Mouse (Mus musculus): ENCODE data around the gene Kcnk13. TPM values are rescaled to one million over a fixed set of nuclear protein-coding genes. Genes with fewer than 3 reads are reported as not detected.

The Kcnk13 gene
- polyA plus RNA-seq, 1 experiment from 2014 or later: 0.41 TPM

- 81% methylated on average over 7 of the region's 7 CpGs for WGBS
- Histone ChIP-seq H3K36me3 (no peaks in the 10 kb centered on the region), H3K4me2 (no peak overlapping the region)
These were observed 36.1 kb downstream of the Kcnk13 start for GRCm38 (mm10) chr12:100000381-100000780.

GRCm38 (mm10) chr12:100001246-100001645 is 36.9 kb downstream of the Kcnk13 start:
- no peak for ATAC-seq (ENCODE audit: insufficient read depth, low FRiP score, low read depth)
- H3K4me2 ChIP-seq: no peak overlapping the region
- H3K27me3 ChIP-seq (replicated peaks): no peaks in the 10 kb centered on the region
- 82% methylated on average over 3 of the region's 3 CpGs for WGBS
- no peak overlapping the region for H3K27ac ChIP-seq
- H3K36me3 ChIP-seq: no peaks in the 10 kb centered on the region
- no peak overlapping the region for H3K4me3 ChIP-seq (replicated peaks)
- H3K9ac ChIP-seq: no peak overlapping the region
- H3K4me1 ChIP-seq: no peaks in the 10 kb centered on the region; the same call in 1 of the 2 replicates
- no peaks in the 10 kb centered on the region for H3K9me3 ChIP-seq

More at GRCm38 (mm10) chr12:100000381-100000780, 36.1 kb downstream of the Kcnk13 start:
- no peak overlapping the region for H3K4me3 ChIP-seq (replicated peaks)
- H3K27me3 ChIP-seq (replicated peaks): no peaks in the 10 kb centered on the region
- no peaks in the 10 kb centered on the region for H3K9me3 ChIP-seq
- no peak for ATAC-seq (ENCODE audit: insufficient read depth, low FRiP score, low read depth)
- H3K4me1 ChIP-seq: no peaks in the 10 kb centered on the region; the same call in 1 of the 2 replicates
- no peak overlapping the region for H3K9ac ChIP-seq
- H3K27ac ChIP-seq: no peak overlapping the region

- H3K27me3 ChIP-seq (replicated peaks): no peaks in the 10 kb centered on the region
- no peaks in the 10 kb centered on the region; the same call in 1 of the 2 replicates for H3K4me1 ChIP-seq
- no peaks in the 10 kb centered on the region for H3K9me3 ChIP-seq
- no peaks in the 10 kb centered on the region for H3K36me3 ChIP-seq
- H3K27ac ChIP-seq: no peak overlapping the region
- 45% methylated on average over 3 of the region's 3 CpGs for WGBS
- no peak overlapping the region for H3K4me3 ChIP-seq (replicated peaks)
- no peak overlapping the region for H3K9ac ChIP-seq
- no peak for ATAC-seq (ENCODE audit: insufficient read depth, low FRiP score, low read depth)
- H3K4me2 ChIP-seq: no peak overlapping the region
These were observed 37.6 kb downstream of the Kcnk13 start for GRCm38 (mm10) chr12:100001910-100002309.

GRCm38 (mm10) chr12:100002914-100003587 is 38.8 kb downstream of the Kcnk13 start:
- no peak; the same call in 1 of the 2 replicates for ATAC-seq (ENCODE audit: insufficient read depth, low FRiP score, low read depth)
- H3K36me3 ChIP-seq: no peaks in the 10 kb centered on the region

GRCm38 (mm10) chr12:100005285-100005684 is 41.0 kb downstream of the Kcnk13 start:
- Histone ChIP-seq H3K9ac (no peak overlapping the region), H3K36me3 (no peaks in the 10 kb centered on the region), H3K4me3 (replicated peaks) (no peak overlapping the region), H3K9me3 (no peaks in the 10 kb centered on the region), H3K27ac (no peak overlapping the region), H3K27me3 (replicated peaks) (no peaks in the 10 kb centered on the region), H3K4me2 (no peak overlapping the region), H3K4me1 (no peaks in the 10 kb centered on the region; the same call in 1 of the 2 replicates)
- 85% methylated on average over 5 of the region's 5 CpGs for WGBS
- ATAC-seq (ENCODE audit: insufficient read depth, low FRiP score, low read depth): no peak

More at GRCm38 (mm10) chr12:100002914-100003587, 38.8 kb downstream of the Kcnk13 start:
- WGBS: 33% methylated on average over 8 of the region's 8 CpGs
- Histone ChIP-seq H3K9me3 (no peaks in the 10 kb centered on the region), H3K4me3 (replicated peaks) (no peak overlapping the region), H3K27ac (no peak overlapping the region), H3K4me1 (no peaks in the 10 kb centered on the region; the same call in 1 of the 2 replicates), H3K9ac (no peak overlapping the region), H3K4me2 (no peak overlapping the region), H3K27me3 (replicated peaks) (no peaks in the 10 kb centered on the region)

- Histone ChIP-seq H3K9ac (no peak overlapping the region), H3K4me1 (no peaks in the 10 kb centered on the region; the same call in 1 of the 2 replicates), H3K27ac (no peak overlapping the region), H3K36me3 (no peaks in the 10 kb centered on the region), H3K4me3 (replicated peaks) (no peak overlapping the region), H3K27me3 (replicated peaks) (no peaks in the 10 kb centered on the region), H3K9me3 (no peaks in the 10 kb centered on the region), H3K4me2 (no peak overlapping the region)
- 41% methylated on average over 2 of the region's 2 CpGs for WGBS
- ATAC-seq (ENCODE audit: insufficient read depth, low FRiP score, low read depth): no peak
These were observed 42.4 kb downstream of the Kcnk13 start for GRCm38 (mm10) chr12:100006681-100007080.

DNA sequence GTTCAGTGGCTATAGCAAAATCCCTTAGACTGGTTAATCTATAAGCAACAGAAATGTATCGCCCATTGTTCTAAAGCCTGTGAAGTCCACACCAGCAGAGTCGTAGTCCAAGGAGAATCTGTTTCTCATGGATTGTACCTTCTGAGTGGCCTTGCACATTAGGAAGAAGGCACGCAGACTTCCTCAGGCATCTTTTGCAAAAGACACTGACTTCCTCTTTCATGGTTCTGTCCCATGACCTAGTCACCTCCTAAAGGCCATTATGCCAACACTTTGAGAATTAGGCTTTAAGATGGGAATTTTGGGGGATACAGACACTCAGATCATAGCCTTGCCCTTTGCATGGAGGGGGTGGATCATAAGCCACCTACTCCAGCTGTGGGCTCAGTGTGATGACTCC is 48.5 kb downstream of the Kcnk13 start:
- no peaks in the 10 kb centered on the region for H3K9me3 ChIP-seq
- 86% methylated on average over 3 of the region's 3 CpGs for WGBS
- ATAC-seq (ENCODE audit: insufficient read depth, low FRiP score, low read depth): no peak
- no peak overlapping the region for H3K9ac ChIP-seq
- H3K27me3 ChIP-seq (replicated peaks): no peaks in the 10 kb centered on the region
- no peaks in the 10 kb centered on the region for H3K4me1 ChIP-seq
- no peak overlapping the region for H3K4me3 ChIP-seq (replicated peaks)
- no peaks in the 10 kb centered on the region for H3K36me3 ChIP-seq
- no peak overlapping the region for H3K27ac ChIP-seq
- H3K4me2 ChIP-seq: no peak overlapping the region

GRCm38 (mm10) chr12:100015146-100015545 is 50.8 kb downstream of the Kcnk13 start:
- H3K36me3 ChIP-seq: no peaks in the 10 kb centered on the region
- no peak overlapping the region for H3K4me2 ChIP-seq
- H3K9me3 ChIP-seq: no peaks in the 10 kb centered on the region
- no peaks in the 10 kb centered on the region for H3K4me1 ChIP-seq
- 78% methylated on average over 5 of the region's 5 CpGs for WGBS
- no peak overlapping the region for H3K4me3 ChIP-seq (replicated peaks)
- no peak for ATAC-seq (ENCODE audit: insufficient read depth, low FRiP score, low read depth)
- no peak overlapping the region for H3K9ac ChIP-seq
- H3K27ac ChIP-seq: no peak overlapping the region
- no peaks in the 10 kb centered on the region for H3K27me3 ChIP-seq (replicated peaks)

- Histone ChIP-seq H3K4me3 (replicated peaks) (no peak overlapping the region), H3K4me2 (no peak overlapping the region), H3K27me3 (replicated peaks) (no peaks in the 10 kb centered on the region), H3K36me3 (no peaks in the 10 kb centered on the region), H3K9ac (no peak overlapping the region), H3K4me1 (no peaks in the 10 kb centered on the region), H3K9me3 (no peaks in the 10 kb centered on the region), H3K27ac (no peak overlapping the region)
- no peak for ATAC-seq (ENCODE audit: insufficient read depth, low FRiP score, low read depth)
- 80% methylated on average over 6 of the region's 6 CpGs for WGBS
These were observed 53.4 kb downstream of the Kcnk13 start for GRCm38 (mm10) chr12:100017709-100018108.

GRCm38 (mm10) chr12:100022490-100022889 is 58.2 kb downstream of the Kcnk13 start:
- H3K9me3 ChIP-seq: no peaks in the 10 kb centered on the region
- H3K4me1 ChIP-seq: no peaks in the 10 kb centered on the region
- H3K4me3 ChIP-seq (replicated peaks): no peak overlapping the region
- 66% methylated on average over 5 of the region's 5 CpGs for WGBS
- H3K27ac ChIP-seq: no peak overlapping the region
- no peaks in the 10 kb centered on the region for H3K36me3 ChIP-seq
- H3K27me3 ChIP-seq (replicated peaks): no peaks in the 10 kb centered on the region
- ATAC-seq (ENCODE audit: insufficient read depth, low FRiP score, low read depth): no peak
- H3K4me2 ChIP-seq: no peak overlapping the region
- no peak overlapping the region for H3K9ac ChIP-seq

GRCm38 (mm10) chr12:100023821-100024365 is 59.6 kb downstream of the Kcnk13 start:
- no peak for ATAC-seq (ENCODE audit: insufficient read depth, low FRiP score, low read depth)

DNA sequence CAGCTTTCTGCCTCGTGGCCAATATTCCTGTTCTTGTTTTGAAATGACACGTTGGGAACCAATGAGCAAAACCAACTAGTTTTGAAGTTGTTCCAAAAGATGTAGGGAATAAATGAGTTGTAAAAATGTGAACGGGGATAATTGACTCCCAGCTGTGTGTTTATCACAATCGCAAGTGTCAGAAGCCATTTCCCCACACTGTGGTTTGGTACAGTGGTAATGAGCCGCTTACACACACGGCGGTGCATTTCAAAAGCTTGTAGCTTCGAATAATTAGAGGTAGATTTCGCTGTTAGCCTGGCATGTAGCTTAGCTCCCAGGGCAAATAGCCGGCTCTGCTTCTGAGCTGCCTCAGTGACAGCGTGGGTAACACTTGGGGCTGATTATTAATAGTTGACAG is 61.4 kb downstream of the Kcnk13 start:
- no peak overlapping the region for H3K4me3 ChIP-seq (replicated peaks)
- WGBS: 72% methylated on average over 11 of the region's 11 CpGs
- no peak overlapping the region for H3K4me2 ChIP-seq
- H3K36me3 ChIP-seq: no peaks in the 10 kb centered on the region
- no peak for ATAC-seq (ENCODE audit: insufficient read depth, low FRiP score, low read depth)
- H3K27me3 ChIP-seq (replicated peaks): no peaks in the 10 kb centered on the region
- no peak overlapping the region for H3K9ac ChIP-seq
- no peak overlapping the region for H3K27ac ChIP-seq
- no peaks in the 10 kb centered on the region for H3K4me1 ChIP-seq
- H3K9me3 ChIP-seq: no peaks in the 10 kb centered on the region

More at GRCm38 (mm10) chr12:100023821-100024365, 59.6 kb downstream of the Kcnk13 start:
- H3K9ac ChIP-seq: no peak overlapping the region
- H3K27me3 ChIP-seq (replicated peaks): no peaks in the 10 kb centered on the region
- H3K4me2 ChIP-seq: no peak overlapping the region
- no peak overlapping the region for H3K27ac ChIP-seq
- H3K4me3 ChIP-seq (replicated peaks): no peak overlapping the region
- no peaks in the 10 kb centered on the region for H3K4me1 ChIP-seq
- H3K36me3 ChIP-seq: no peaks in the 10 kb centered on the region
- no peaks in the 10 kb centered on the region for H3K9me3 ChIP-seq
- 64% methylated on average over 12 of the region's 12 CpGs for WGBS
